Mouse (Mus musculus) midbrain, embryonic 13.5 days (tissue): Measurements from ENCODE around the gene Wdfy2. TPM values are rescaled to one million over a fixed set of nuclear protein-coding genes. Genes with fewer than 3 reads are reported as not detected.

Source experiments
- ATAC-seq: fragments of 200-750 bp; cut with Nextera tagmentation; 2 replicates; pipeline ENCODE4 v1.8.0; 2017; ENCODE audit warnings: mild to moderate bottlenecking, moderate TSS enrichment, moderate library complexity
- H3K27ac ChIP-seq: fragments of 300-500 bp; sonication (generic); 2 replicates; pipeline ENCODE4 v1.5.1; 2015; ENCODE audit warnings: inconsistent platforms, mild to moderate bottlenecking, moderate library complexity
- H3K27me3 ChIP-seq: fragments of 300-500 bp; sonication (generic); 2 replicates; pipeline ENCODE4 v1.6.1; 2015; ENCODE audit warnings: mild to moderate bottlenecking, inconsistent platforms
- H3K36me3 ChIP-seq: fragments of 300-500 bp; sonication (generic); 2 replicates; pipeline ENCODE4 v1.6.1; 2015; ENCODE audit warnings: mild to moderate bottlenecking, inconsistent platforms
- H3K4me1 ChIP-seq: fragments of 300-500 bp; sonication (generic); replicated peaks from 2 replicates; pipeline ENCODE4 v1.6.1; 2015; ENCODE audit warnings: inconsistent platforms
- H3K4me2 ChIP-seq: fragments of 300-500 bp; sonication (generic); replicated peaks from 2 replicates; pipeline ENCODE4 v1.6.1; 2015; ENCODE audit warnings: moderate library complexity, mild to moderate bottlenecking, inconsistent platforms
- H3K4me3 ChIP-seq: fragments of 300-500 bp; sonication (generic); replicated peaks from 2 replicates; pipeline ENCODE4 v1.5.1; 2015; ENCODE audit warnings: mild to moderate bottlenecking, inconsistent platforms
- H3K9ac ChIP-seq: fragments of 300-500 bp; sonication (generic); replicated peaks from 2 replicates; pipeline ENCODE4 v1.6.1; 2015; ENCODE audit warnings: mild to moderate bottlenecking, inconsistent platforms
- H3K9me3 ChIP-seq: fragments of 300-500 bp; sonication (generic); 2 replicates; pipeline ENCODE4 v1.6.1; 2016; ENCODE audit warnings: mild to moderate bottlenecking, inconsistent platforms
- WGBS: fragments of 180-500 bp; shearing (Covaris S2); methylation state at CpG from one replicate; pipeline ENCODE4 v1.1.7; 2015; 5-methylcytosine and 5-hydroxymethylcytosine counted together
- polyA plus RNA-seq: library from polyadenylated mRNA; unstranded; fragments of >200 nt; fragmentation: Nextera tagmentation; extraction: Ambion mirVana; gene quantifications from 2 replicates; pipeline ENCODE4 v1.2.1, GENCODE M21; 2015

The Wdfy2 gene
- 8.4 and 9.1 TPM in 2 replicates for polyA plus RNA-seq

- Histone ChIP-seq H3K9me3 (no peaks in the 10 kb centered on the region), H3K4me2 (peak within 1 kb of the TSS; percentile 73), H3K36me3 (peaks cover 5% of the 10 kb centered on the region; the same call in 1 of the 2 replicates), H3K9ac (peak within 1 kb of the TSS; percentile 84), H3K27me3 (no peaks in the 10 kb centered on the region), H3K4me3 (peak within 1 kb of the TSS; percentile 55), H3K27ac (peak within 1 kb of the TSS; percentile 81), H3K4me1 (peaks cover 28% of the 10 kb centered on the region)
- ATAC-seq = peak; percentile 71
- WGBS = 0% methylated on average over 49 of the region's 49 CpGs
Observed at GRCm38 (mm10) chr14:62837641-62838252, at the start of gene Wdfy2. Wdfy2 (plus strand) TSS chr14:62837678.

DNA sequence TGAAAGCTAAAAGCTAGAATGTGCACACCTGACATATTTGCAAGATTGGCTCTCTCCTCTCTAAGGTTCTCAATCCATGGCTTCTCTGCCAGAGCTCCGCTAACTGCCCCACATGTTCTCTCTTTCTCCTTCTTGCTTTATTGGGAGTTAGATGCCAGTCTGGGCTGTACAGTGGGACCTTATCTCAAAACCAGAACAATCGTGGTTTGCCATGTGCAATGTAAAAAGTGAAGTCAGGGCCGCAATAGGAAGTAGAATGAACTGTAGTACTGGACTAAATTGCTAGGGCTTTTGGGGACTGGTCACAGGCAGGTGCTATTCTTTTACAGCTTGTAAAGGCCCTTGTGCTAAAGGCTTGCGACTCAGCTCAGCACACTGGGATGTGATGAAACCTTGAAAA lies 48.2 kb upstream of the Wdfy2 start:
- Histone ChIP-seq H3K4me2 (no peak overlapping the region), H3K27ac (no peak overlapping the region), H3K9ac (no peak overlapping the region), H3K9me3 (no peaks in the 10 kb centered on the region), H3K4me3 (no peak overlapping the region), H3K4me1 (no peaks in the 10 kb centered on the region), H3K27me3 (no peaks in the 10 kb centered on the region), H3K36me3 (no peaks in the 10 kb centered on the region)
- ATAC-seq = no peak
- WGBS = 63% methylated on average over 4 of the region's 4 CpGs

- 81% methylated on average over 7 of the region's 7 CpGs for WGBS
- ATAC-seq = no peak
- H3K9me3 ChIP-seq = no peaks in the 10 kb centered on the region
- no peaks in the 10 kb centered on the region for H3K36me3 ChIP-seq
- H3K4me2 ChIP-seq = no peak overlapping the region
- H3K9ac ChIP-seq = no peak overlapping the region
- no peak overlapping the region for H3K4me3 ChIP-seq
- H3K27ac ChIP-seq = no peak overlapping the region
- H3K4me1 ChIP-seq = 0 out of 2 replicates have a peak, but pooled peaks cover 4% of the 10 kb centered on the region
- H3K27me3 ChIP-seq = no peaks in the 10 kb centered on the region
Observed at GRCm38 (mm10) chr14:62795719-62796118, 41.8 kb upstream of the Wdfy2 start.

- Histone ChIP-seq H3K27ac (no peak overlapping the region), H3K4me2 (no peak overlapping the region)
Observed at GRCm38 (mm10) chr14:62798608-62799101, 38.8 kb upstream of the Wdfy2 start.

GRCm38 (mm10) chr14:62800791-62801190 lies 36.7 kb upstream of the Wdfy2 start:
- WGBS = 71% methylated on average over 3 of the region's 3 CpGs
- 0 out of 2 replicates have a peak, but pooled peaks cover 4% of the 10 kb centered on the region for H3K4me1 ChIP-seq
- no peak overlapping the region for H3K27ac ChIP-seq
- no peak overlapping the region for H3K4me2 ChIP-seq
- no peaks in the 10 kb centered on the region for H3K36me3 ChIP-seq
- no peak overlapping the region for H3K4me3 ChIP-seq
- H3K27me3 ChIP-seq = no peaks in the 10 kb centered on the region
- no peaks in the 10 kb centered on the region for H3K9me3 ChIP-seq
- ATAC-seq = no peak
- H3K9ac ChIP-seq = no peak overlapping the region

More at GRCm38 (mm10) chr14:62798608-62799101, 38.8 kb upstream of the Wdfy2 start:
- Histone ChIP-seq H3K9ac (no peak overlapping the region), H3K4me1 (0 out of 2 replicates have a peak, but pooled peaks cover 4% of the 10 kb centered on the region), H3K36me3 (no peaks in the 10 kb centered on the region), H3K27me3 (no peaks in the 10 kb centered on the region), H3K9me3 (no peaks in the 10 kb centered on the region), H3K4me3 (no peak overlapping the region)
- WGBS = 2% methylated on average over 4 of the region's 4 CpGs
- no peak for ATAC-seq

GRCm38 (mm10) chr14:62803204-62803603 lies 34.3 kb upstream of the Wdfy2 start:
- H3K4me1 ChIP-seq = 0 out of 2 replicates have a peak, but pooled peaks cover 4% of the 10 kb centered on the region
- WGBS = 81% methylated on average over 5 of the region's 5 CpGs

DNA sequence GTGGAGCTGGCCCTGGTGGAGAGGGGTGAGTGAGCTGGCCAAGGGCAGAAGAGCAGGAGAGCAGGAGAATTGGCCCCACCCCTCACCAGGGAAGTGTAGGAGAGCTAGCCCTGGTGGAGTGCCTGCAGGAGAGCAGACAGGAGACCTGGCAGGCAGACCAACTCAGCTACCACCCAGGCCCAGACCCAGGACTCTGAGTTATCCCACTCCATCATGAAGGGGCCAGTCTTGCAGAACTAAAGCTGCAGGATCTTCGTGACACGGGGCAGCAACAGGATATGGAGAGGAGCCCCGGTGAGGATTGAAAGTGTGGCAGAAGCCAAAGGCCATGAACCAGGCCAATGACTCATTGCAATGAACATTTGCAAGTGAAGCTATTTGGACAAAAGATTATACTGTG lies 30.6 kb upstream of the Wdfy2 start:
- no peak overlapping the region for H3K4me3 ChIP-seq
- no peak overlapping the region for H3K9ac ChIP-seq
- H3K27ac ChIP-seq = no peak overlapping the region
- no peaks in the 10 kb centered on the region for H3K4me1 ChIP-seq
- H3K9me3 ChIP-seq = no peaks in the 10 kb centered on the region
- no peak overlapping the region for H3K4me2 ChIP-seq
- no peaks in the 10 kb centered on the region for H3K36me3 ChIP-seq
- no peak for ATAC-seq
- no peaks in the 10 kb centered on the region for H3K27me3 ChIP-seq
- 67% methylated on average over 3 of the region's 3 CpGs for WGBS

More at GRCm38 (mm10) chr14:62803204-62803603, 34.3 kb upstream of the Wdfy2 start:
- H3K27me3 ChIP-seq = no peaks in the 10 kb centered on the region
- no peak overlapping the region for H3K27ac ChIP-seq
- no peak overlapping the region for H3K9ac ChIP-seq
- H3K4me2 ChIP-seq = no peak overlapping the region
- H3K4me3 ChIP-seq = no peak overlapping the region
- ATAC-seq = no peak
- H3K36me3 ChIP-seq = no peaks in the 10 kb centered on the region
- no peaks in the 10 kb centered on the region for H3K9me3 ChIP-seq

DNA sequence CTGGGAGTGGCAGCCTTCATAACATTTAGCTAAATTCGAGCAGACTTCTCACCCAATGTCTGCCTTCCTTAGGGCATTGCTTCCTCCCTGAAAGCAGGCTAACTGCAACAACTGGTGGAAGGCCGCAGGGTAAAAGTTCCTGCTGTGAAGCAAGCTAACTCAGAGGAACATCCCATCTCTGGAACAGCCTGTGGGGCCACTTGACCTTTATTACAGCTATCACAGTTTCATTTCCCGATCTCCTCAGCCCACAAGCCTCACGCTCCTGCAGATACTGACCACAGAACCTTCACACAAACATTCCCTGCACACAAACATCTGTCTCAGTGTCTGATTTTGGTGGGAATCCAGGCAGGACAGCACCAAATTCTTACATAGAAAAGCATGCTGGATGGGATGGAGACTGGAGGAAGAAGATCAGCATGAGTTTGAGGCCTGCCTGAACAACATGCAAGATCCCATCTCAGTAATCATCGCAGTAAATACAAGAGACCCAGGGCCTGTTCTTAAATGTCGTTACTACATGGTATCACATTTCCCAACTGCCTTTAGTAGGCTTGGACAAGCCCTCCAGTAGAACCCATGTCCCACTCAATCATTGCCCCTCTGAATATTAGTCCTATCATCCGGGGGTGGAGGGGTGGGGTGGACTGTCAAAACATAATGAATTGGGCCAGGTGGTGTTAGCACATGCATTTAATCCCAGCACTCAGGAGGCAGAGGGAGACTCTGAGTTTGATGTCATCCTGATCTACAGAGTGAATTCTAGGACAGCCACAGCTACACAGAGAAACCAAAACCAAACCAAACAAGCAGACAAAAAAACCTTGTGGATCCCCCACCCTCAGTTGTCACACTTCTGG lies 28.6 kb upstream of the Wdfy2 start:
- Histone ChIP-seq H3K27ac (no peak overlapping the region), H3K9ac (no peak overlapping the region), H3K27me3 (no peaks in the 10 kb centered on the region), H3K4me3 (no peak overlapping the region), H3K9me3 (no peaks in the 10 kb centered on the region), H3K4me1 (no peaks in the 10 kb centered on the region), H3K4me2 (no peak overlapping the region), H3K36me3 (no peaks in the 10 kb centered on the region)
- no peak for ATAC-seq
- 81% methylated on average over 7 of the region's 7 CpGs for WGBS

GRCm38 (mm10) chr14:62812765-62813164 lies 24.7 kb upstream of the Wdfy2 start:
- Histone ChIP-seq H3K27ac (no peak overlapping the region), H3K36me3 (no peaks in the 10 kb centered on the region), H3K4me3 (no peak overlapping the region), H3K27me3 (no peaks in the 10 kb centered on the region), H3K4me1 (no peaks in the 10 kb centered on the region), H3K4me2 (no peak overlapping the region), H3K9ac (no peak overlapping the region), H3K9me3 (no peaks in the 10 kb centered on the region)
- WGBS = 69% methylated on average over 5 of the region's 5 CpGs
- no peak for ATAC-seq

GRCm38 (mm10) chr14:62814567-62814966 lies 22.9 kb upstream of the Wdfy2 start:
- no peaks in the 10 kb centered on the region for H3K4me1 ChIP-seq
- H3K27ac ChIP-seq = no peak overlapping the region
- no peaks in the 10 kb centered on the region for H3K9me3 ChIP-seq
- H3K4me3 ChIP-seq = no peak overlapping the region
- no peaks in the 10 kb centered on the region for H3K36me3 ChIP-seq
- no peak overlapping the region for H3K9ac ChIP-seq
- WGBS = 83% methylated on average over 6 of the region's 6 CpGs
- ATAC-seq = no peak
- H3K4me2 ChIP-seq = no peak overlapping the region
- H3K27me3 ChIP-seq = no peaks in the 10 kb centered on the region

- Histone ChIP-seq H3K36me3 (no peaks in the 10 kb centered on the region), H3K27ac (no peak overlapping the region), H3K4me3 (no peak overlapping the region), H3K9me3 (no peaks in the 10 kb centered on the region), H3K4me1 (no peaks in the 10 kb centered on the region), H3K27me3 (no peaks in the 10 kb centered on the region), H3K9ac (no peak overlapping the region), H3K4me2 (no peak overlapping the region)
- no peak for ATAC-seq
- WGBS = 80% methylated on average over 4 of the region's 4 CpGs
Observed at GRCm38 (mm10) chr14:62816827-62817226, 20.7 kb upstream of the Wdfy2 start.
